Mouse (Mus musculus): ENCODE results near the gene Commd7.

DNA sequence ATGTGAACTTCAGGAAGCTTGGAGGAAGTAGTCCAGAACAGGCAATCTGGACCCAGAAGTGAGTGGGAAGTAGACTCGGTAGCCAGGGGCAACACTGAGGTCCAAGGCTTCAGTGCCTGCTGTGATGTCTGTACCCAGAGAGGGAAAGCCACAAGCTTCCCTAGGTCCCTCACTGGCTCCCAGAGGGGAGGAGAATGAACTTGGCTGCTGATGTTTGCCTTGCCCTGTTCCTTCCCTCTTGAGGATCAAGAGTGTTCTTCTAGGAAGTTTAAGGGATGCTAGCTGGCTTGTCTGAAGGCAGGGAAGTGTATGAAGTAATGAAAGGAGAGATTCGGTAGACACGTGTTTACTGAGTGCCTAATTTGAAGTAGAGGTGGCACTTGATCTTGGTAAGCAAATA, 9.9 kb upstream of the Commd7 start:
- TF ChIP-seq CTCF (IDR thresholded peaks at IDR 0.05; ENCODE audit: borderline replicate concordance, control insufficient read depth, extremely low read depth, insufficient read depth, low read length, poor library complexity) (no peak), POLR2A (IDR thresholded peaks at IDR 0.05; ENCODE audit: control insufficient read depth, extremely low read depth, insufficient read depth, low read length, poor library complexity) (no peak)
